Mouse (Mus musculus): ENCODE results near the gene Frmd5.

Frmd5 gene

DNA sequence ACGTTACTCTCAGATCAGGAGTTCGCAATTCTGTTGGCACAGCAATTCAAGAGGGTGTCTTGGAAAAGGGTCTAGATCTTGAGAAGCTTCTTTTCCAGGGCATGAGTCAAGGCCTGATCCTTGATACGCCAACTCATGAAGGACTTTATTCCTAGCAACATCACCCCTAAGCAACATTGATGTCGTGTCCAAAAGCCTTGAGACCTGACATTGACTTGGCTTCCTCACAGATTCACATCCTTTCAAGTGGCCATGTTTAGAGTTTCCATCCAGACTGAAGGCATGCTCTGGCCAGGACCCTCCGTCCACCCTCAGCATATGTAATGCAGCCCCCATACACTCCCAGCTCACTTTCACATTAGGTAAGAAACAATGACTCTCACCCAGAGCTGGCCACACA is 45.0 kb downstream of the Frmd5 start:
- in situ Hi-C loops (cut with MboI, MseI) = no loop called here

DNA sequence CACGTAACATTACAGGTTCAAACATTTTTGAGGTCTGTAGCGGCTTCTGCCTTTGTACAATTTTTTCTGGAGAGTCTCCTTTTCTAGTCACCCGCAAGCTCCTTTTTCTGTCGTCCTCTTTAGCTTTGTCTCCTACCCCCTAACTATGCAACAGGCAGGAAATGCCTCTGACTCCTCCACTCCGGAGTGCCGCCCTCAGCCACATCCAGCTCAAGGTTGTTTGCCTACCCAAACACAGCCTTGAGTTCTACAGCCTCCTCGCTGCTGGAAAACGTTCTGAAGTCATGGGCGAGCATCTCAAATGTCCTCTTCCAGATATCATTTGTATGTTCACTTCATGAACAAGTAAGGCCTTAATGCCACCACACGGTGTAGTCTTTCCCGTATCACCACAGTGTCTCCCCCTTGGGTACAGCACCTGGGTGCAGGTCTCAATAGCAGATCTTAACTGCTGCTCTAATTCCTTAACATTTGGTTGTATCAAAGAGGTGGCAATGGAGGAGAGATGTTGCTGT is 45.5 kb downstream of the Frmd5 start:
- in situ Hi-C loops (cut with MboI, MseI) = no loop called here

DNA sequence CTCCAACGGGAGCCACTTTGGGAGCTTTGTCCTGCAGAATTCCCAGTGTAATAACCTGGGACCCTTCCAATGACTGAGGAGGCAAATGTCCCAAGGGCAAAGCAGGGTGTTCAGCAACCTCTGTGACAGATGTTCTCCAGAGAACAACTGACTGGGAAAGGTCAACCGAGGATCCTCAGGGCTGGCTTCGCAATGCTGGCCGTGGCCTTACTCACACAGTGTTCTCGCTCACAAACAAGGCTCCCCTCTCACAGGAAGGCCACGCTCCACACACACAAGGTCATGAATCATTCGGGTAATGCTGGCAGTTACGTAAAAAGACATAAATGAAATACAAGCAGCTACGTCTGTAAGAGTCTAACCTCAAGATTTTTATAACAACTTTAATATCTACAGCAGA is 46.2 kb downstream of the Frmd5 start:
- in situ Hi-C loops (cut with MboI, MseI) = no loop called here

DNA sequence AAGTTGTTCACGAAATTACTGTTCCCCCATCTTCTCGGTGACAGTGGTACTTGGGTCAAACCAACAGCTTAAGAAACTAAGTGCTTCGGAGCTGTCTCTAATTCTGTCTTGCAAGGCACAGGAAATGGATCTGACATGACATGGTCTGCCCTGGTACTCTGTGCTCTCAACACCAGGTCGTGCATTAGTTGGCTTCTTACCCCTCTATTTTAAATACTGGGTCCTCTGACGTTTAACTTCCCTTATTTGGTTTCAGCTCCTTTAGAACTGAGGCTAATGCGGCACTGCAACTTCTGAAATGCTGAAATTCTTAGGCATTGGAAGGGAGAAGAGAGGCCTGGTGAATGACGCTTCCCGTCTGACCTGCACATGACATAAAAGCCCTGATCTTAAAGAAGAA is 48.6 kb downstream of the Frmd5 start:
- in situ Hi-C loops (cut with MboI, MseI) = no loop called here

DNA sequence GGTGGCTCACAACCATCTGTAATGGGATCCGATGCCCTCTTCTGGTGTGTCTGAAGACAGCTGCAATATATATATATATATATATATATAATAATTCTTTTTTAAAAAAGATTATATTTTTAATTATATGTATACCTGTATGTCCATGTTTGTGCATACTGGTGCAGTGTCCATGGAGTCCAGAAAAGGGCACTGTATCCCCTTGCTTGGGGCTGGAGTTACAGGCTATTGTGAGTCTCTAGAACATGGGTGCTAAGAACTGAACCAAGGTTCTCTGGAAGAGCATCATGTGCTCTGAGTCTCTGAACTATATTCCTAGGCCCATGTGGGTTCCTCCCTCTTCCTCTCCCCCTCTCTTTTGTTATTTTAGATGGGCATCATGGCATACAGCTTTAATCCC is 50.6 kb downstream of the Frmd5 start:
- in situ Hi-C loops (cut with MboI, MseI) = no loop called here

DNA sequence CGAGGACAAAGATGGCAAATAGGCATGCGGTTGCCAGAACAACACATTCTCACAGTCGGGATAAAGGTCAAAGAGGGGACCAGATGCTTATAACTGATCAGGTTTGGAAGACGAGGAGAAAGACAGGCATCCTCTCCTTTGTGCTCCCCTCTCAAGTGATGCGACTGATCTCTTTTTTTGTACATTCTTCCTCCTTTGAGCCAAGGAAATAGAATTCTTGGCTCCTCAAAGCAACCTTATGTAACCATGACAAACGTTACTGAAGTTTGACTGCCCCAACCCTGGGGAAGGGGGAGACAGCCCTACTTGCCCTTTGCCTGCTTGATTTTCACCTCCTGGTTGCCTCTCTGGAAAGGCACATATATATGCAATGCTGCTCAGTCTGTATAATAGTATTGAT is 51.8 kb downstream of the Frmd5 start:
- in situ Hi-C loops (cut with MboI, MseI) = no loop called here

DNA sequence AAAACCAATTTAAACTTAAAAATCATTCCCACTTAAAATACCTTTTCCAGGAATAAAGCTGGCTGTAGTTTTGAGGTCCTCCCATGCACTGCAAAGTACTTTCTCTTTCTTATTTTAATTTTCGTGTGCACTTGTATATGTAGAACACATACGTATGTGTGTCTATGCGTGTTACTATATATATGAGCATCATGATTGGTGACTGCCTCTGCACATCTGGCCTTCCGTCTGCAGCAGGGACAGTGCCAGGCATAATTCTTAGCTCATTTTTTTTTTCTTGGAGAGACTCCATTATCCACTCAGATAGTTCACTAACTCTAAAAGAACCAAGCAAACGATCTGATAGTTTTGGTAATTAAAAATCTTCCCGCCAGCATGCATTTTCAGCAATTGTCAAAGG is 56.8 kb downstream of the Frmd5 start:
- in situ Hi-C loops (cut with MboI, MseI) = no loop called here

DNA sequence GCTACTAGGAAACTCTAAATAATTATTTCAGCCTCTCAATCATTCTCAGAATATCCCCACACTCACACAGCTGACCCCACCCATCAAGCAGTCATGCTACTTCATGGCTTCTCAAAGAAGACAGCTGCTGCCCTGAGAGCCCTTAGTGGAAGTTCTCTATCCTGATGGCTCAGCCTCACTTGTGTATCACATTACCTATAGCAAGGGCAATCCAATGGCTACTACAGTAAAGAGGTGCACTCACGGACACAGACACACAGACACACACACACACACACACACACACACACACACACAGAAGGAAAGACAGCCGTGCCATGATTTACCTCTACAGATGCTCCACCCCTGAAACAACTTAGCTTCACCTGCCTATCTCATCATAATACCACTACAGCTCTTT is 65.7 kb downstream of the Frmd5 start:
- in situ Hi-C loops (cut with MboI, MseI) = loop anchor here (10.0 kb wide), 1 partner anchor 686 kb away; no protein-coding TSS in a partner anchor

DNA sequence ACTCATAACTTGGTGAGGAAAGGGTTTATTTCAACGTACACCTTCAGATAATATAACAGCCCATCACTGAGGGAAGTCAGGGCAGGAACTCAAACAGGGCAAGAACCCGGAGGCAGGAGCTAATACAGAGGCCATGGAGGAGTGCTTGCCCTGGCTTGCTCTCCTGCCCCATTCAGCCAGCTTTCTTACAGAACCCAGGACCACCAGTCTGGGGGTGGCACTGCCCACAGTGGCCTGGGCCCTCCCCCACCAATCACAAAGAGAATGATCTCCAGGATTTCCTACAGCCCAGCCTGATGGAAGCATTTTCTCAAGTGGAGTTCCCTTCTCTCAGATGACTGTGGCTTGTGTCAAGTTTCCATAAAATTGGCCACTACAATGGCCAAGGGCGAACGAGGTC is 67.5 kb downstream of the Frmd5 start:
- in situ Hi-C loops (cut with MboI, MseI) = no loop called here

DNA sequence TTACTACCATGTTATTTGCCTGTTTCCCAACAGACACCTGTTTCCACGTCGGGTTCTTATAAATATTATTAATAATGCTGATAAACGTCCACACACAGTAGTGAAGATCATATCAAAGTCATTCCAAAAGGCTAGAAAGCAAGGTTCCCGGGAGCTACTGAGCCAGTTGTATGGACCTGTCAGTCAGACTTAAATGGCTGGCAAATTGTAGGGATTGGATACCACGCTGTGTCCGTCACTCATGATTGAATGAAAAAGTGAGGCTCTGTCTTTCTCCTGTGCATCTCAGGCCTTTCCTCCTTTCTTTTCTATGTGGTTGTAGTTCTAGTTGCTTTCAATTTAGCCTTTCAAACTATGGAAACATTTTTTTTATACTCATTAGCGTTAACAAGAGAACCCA is 73.5 kb downstream of the Frmd5 start:
- in situ Hi-C loops (cut with MboI, MseI) = no loop called here

DNA sequence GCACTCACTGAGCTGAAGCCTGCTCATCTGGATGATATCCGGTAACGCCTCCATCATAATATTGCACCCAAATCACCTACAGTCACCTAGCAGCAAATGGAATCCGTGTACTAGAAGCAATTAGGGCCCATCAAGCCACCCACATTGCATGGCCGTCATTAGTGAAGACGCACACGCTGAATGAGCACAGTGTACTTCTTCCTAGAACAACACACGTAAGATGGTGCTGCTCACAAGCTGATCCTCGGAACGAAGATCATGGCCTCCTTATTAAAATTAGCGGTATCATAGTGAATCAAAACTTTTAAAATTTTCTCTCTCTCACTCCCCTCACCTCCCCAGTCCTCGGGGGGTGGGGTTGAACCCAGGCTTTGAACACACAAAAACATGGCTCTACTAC is 76.4 kb downstream of the Frmd5 start:
- in situ Hi-C loops (cut with MboI, MseI) = no loop called here

DNA sequence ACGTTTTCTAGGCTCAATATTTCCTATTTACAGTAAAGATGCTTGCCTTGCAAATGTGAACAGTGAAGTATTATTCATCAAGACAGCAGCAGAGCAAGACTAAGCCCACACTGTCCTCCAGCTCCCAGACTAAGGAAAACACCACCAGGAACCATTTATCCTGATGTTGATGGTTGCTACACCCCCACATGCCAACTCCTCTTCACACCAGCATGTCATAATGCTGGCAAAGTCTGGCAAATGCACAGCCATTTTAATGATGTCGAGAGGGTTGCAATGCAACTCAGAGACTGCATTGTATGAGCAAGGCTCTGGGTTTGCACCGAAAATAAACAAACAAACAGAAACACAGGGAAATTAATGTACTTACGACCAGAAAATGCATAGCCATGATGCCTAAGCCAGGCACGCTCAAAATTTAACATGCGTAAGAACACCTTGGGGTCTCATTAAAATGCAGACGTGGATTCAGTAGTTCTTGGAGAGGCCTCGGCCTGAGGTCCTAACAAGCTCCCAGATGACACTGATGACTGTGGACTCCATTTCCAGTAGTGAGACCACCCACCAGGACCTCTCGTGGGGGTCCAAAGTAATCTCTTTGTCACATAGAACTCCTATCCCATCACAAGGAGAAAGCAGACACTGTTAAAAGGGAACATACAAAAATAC is 77.8 kb downstream of the Frmd5 start:
- in situ Hi-C loops (cut with MboI, MseI) = no loop called here

DNA sequence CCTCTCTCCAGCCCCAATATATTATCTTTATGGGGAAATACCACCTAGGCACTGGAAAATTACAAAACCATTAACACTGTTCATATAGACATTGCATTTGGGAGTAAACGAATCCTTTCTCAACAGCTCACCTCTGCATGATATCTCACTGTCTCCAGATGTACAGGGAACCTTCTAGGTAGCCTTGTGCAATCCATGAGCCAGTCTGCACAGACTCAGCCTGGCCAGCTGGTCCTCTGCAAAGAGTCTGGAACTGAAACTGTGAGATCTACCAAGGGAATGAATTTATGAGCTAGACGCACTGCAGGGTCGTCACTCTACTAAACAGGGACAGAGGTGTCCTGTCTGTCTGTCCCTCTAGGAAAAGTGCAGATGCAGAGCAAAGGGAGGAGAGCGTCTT is 82.0 kb downstream of the Frmd5 start:
- in situ Hi-C loops (cut with MboI, MseI) = no loop called here

DNA sequence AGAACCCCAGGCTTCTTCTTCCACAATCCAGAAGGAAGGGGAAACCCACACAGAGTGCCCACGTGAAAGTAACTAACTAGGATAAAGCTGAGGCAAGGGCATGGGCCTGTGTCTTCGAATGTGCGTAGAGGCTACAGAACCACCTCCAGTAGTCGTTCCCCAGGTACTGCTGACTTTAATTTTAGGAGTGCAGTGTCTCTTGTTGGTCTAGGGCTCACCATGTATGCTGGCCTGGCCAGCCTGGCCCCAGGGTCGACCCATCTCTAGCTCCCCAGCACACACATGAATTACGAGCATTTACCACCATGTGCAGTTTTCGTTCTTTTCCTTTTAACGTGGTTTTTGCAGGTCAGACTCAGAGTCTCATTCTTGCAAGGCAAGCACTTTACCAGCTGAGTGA is 83.1 kb downstream of the Frmd5 start:
- in situ Hi-C loops (cut with MboI, MseI) = no loop called here

DNA sequence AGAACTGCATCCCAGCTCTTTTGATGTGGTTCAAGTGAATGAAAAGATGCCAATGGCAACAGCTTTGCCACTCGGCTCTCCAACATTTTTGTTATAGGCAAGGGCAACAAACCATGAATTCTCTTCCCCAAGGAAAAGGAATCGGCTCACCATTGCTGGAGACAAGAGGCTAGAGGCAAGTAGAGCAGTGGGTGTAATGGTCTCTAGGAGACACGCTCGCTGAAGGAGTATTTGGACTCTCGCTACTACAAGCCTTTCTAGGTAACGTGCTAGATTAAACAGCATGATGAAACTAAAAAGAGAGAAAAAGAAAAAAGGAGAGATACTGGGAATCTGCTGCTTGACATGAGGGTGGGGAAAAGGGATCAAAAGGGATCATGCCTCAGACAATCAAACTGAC is 87.9 kb downstream of the Frmd5 start:
- in situ Hi-C loops (cut with MboI, MseI) = no loop called here

DNA sequence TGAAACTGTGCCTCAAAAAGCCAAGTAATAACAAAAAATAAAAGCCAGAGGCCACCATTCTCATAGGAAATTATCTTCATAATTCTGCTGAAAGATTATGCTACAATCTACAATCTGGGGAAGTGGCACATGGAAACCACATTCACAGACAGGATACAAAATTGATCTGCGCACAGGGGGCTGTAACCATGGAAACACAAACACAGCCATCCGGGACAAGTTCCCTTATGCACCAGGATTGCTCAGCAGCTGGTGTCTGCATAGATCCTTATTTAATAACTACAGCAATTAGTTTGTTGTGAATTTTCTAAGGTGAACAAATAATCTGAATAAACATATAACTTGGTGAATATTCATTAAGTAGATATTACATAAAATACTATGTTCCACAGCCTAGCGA is 89.8 kb downstream of the Frmd5 start:
- in situ Hi-C loops (cut with MboI, MseI) = no loop called here

DNA sequence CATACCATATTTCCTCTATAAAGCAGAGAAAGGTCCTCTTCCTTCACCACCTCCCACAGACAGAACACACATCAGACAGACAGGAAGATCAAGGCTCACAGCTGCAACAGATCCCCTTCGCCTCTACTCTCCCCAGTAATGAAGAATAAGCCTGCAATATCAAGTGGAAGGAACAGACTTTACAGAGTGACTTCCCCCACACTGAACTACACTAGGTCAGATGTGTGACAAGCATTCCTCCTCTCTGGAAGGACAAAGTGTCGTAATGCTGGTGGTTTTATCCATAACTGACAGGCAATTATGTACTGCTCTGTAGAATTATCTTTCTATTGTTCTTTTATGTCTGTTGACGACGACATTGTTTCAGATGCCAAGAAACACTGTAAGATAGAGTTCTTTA is 93.3 kb downstream of the Frmd5 start:
- in situ Hi-C loops (cut with MboI, MseI) = no loop called here

DNA sequence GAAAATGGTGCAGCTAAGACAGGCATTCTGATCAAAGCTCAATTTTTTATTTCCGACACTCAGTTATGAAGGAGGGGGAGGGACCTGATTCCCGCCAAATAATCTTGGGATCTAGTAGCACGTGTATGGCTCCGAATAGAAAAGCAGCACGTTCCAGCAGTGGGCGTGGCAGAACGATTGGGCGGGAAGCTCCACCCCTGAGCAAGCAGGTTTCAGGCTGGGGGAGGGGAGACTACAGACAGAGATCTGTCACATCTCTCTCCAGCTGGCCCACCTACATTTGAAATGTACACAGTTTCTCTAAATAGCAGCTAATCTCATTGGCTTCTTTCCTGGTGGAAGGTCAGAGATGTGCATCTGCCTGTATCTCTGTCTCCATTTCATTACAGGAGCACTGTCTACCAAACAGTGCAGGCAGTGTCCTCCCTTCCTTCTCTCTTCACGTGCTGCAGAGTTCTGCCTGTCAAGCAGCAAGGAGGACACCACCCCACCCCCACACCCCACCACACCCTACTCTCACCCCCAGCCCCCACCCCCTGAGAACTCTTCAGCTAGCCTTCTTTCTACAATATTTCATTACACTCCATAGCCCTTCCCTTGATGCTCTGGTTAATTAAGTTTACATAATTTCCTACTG is 95.0 kb downstream of the Frmd5 start:
- in situ Hi-C loops (cut with MboI, MseI) = no loop called here

DNA sequence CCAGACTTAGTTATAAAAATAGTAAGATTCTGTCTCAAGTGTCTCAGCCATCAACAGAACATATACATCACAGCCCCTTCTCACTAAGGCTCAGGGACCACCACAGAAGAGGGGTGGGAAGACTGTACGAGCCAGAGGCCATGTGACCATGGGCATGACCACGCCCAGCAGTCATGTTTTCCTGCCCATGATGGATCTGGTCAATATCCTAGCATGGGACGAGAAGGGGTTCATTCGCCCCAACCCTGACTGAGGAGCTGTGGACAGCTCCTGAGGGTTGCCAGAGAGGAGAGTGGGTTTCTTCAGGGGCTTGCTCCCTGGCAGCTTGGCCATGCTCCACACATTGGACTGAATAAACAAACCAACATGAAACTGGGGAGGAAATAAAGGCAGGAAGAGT is 97.8 kb downstream of the Frmd5 start:
- in situ Hi-C loops (cut with MboI, MseI) = no loop called here

DNA sequence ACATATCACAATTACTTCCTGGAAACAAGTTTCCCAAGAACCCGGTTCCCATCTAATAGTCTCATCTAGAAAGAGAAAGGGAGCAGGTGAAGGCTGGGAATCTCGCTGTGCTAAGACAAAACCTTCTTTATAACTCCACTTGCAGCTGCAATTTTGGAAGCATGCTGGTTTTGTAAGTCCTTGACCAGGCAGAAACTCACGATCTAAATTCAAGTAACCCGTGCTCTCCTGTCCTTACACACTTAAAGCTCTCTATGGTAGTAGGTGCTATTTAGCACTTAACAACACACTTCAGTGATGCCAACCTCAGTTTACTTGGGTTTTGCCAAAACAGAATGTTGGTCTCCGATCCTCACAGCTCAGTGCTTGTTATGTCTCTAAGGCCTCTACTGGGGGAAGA is 99.4 kb downstream of the Frmd5 start:
- in situ Hi-C loops (cut with MboI, MseI) = no loop called here

DNA sequence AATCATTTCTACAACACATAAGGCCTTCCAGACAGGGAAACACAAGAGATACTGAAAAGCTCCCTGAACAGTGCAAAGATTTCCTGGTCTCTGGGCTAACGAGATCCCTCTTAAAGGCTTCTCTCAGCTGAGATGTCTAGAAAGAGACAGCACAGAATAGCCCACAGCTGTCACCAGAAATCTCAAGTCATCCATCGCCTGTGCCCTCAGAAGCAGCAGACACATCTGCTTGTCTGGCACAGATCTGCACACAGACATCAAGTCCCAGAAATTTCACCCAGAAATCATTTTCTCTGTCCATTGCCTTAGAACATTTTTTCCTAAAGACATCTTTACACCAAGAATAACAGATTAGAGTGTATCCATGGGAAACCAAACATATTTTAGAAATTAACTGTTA is 101.1 kb downstream of the Frmd5 start:
- in situ Hi-C loops (cut with MboI, MseI) = no loop called here

DNA sequence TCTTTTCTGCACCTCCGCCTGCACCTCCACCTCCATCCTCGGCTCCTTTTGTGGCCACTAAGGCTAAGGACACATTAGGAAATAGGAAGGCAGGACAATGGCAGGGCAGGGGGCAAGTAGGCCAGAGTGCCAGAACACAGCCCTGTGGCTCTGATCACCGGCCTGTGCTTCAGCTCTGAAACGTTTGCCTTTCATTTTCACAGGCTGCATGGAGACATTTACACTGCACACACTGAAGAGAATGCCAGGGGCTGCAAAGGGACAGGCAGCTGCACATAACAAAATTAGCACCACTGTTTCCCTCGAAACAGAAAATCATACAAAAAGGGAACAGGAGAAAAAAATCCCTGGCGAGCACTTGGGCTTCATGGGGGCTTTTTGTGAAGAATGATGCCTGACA is 107.6 kb downstream of the Frmd5 start:
- in situ Hi-C loops (cut with MboI, MseI) = no loop called here

DNA sequence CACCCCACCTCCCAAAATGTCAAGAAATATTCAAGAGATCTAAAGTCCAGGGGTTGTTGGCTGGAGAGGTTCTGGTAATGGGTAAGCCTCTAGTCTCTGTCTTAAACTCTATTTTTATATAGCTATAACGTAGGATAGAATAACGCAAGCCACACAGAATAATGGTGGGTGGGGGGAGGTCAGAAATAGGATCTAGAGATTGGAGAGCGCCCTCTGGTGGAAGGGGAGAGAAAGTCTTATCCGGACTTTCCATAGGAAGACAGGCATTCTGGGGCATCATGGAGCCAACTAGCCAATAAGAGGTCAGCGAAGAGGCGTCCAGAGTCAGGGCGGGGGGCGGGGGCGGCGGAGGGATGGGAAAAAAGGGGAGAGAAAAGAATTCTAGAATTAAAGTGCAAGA is 111.5 kb downstream of the Frmd5 start:
- in situ Hi-C loops (cut with MboI, MseI) = no loop called here

DNA sequence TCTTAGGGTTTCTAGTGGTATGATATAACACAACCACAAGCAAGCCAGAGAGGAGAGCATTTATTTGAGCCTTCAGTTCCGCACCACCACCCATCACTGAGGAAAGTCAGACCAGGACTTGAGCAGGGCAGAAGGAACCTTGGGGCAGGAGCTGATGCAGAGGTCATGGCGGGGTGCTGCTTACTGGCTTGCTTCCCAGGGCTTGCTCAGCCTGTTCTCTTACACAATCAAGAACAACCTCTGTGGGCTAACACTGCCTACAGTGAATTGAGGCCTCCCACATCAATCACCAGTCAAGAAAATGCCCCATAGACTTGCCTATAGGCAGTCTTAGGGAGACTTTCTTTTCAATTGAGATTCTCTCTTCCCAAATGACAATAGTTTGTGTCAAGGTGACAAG is 118.8 kb downstream of the Frmd5 start:
- in situ Hi-C loops (cut with MboI, MseI) = no loop called here
